Mouse (Mus musculus) urinary bladder, postnatal 4 days (tissue): Measurements from ENCODE around the gene Adra2c.

ENCODE experiments used
- DNase-seq, 2 experiments: peaks; one replicate each; pipeline ENCODE4 v3.0.0; 2021 to 2022; ENCODE audit warnings: low spot score in 2 of 2

The Adra2c gene

DNA sequence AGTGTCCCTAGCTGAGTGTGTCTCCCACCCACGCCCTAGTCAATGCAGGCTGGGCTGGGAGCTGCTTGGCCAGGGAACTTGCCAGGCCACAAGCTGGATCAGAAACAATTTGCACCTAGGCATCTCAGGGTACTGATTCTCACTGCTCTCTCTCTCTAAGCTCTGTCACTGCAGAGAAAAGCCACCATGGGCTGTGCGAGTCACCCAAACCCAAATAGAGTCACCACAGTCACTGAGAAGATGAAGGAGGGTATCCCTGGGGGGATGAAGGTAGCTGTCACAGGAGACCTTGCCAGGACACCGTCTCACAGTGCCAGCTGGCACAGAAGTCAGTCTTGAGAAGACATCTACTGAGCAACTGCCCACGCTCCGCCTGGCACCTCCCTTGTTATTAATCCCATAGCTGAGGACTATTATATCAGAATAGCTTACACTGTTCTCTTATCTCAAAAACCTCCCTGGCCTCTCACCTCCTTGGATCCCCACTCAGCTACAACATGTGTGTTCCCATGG is 33.7 kb downstream of the Adra2c start:
- DNase-seq: no peak

DNA sequence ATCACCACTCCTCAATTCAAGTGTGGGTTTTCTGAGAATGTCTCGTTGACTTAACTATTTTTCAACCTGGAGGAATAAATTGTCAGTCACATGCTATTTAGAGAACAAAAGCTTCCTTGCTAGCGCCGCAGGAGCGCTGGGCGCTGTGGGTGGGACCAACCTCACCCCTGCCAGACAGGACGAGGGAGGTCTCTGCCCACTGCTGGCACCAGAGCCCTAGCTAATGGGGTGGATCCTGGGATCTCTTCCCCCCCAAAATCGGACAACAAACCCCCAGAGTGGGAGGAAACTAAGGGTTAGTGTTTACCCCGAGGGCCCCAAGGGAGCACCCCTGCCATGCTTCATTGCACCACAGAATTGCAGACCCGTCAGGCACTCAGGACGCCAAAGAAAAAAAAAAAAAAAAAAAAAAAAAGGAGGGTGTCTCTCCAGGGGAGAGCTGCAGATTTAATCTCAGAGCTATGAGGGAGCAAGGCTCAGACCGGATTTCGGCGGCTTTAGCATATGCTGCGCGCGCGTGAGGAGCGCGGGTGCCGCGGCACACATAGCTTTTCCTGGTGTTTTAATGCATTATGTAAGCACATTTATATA is 35.2 kb downstream of the Adra2c start:
- DNase-seq: no peak

GRCm38 (mm10) chr5:35313826-35314586 is 35.9 kb downstream of the Adra2c start:
- no peak for DNase-seq

GRCm38 (mm10) chr5:35314629-35315028 is 36.5 kb downstream of the Adra2c start:
- DNase-seq: no peak

DNA sequence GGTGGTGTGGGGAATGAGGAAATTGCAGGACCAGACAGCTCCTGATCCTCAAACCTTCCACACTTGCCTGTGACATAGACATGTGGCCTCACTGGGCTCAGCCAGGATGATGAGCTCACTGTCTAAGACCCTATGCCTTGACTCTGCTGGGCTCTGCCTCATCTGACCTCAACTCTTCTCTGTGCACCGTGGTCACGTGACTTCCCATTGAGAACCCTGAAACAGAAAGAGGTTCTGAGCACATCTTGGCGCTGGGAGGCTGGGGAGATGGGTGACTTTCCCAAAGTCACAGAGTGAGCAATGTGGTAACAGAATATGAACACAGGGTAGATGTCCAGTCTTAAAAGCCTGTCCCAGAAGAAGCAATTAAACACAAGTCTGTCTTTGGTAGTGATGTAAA is 37.1 kb downstream of the Adra2c start:
- no peak for DNase-seq

GRCm38 (mm10) chr5:35320650-35321049 is 42.5 kb downstream of the Adra2c start:
- peak; percentile 73 to 79 for DNase-seq

GRCm38 (mm10) chr5:35330822-35331221 is 52.7 kb downstream of the Adra2c start:
- DNase-seq: no peak
